Mouse (Mus musculus): ENCODE results near the gene Shb.

- TF ChIP-seq CTCF (IDR thresholded peaks at IDR 0.05; ENCODE audit: low read depth) (no peak), EP300 (optimal IDR thresholded peaks at IDR 0.05) (no peak)
Observed at GRCm38 (mm10) chr4:45478178-45478577, 54.1 kb downstream of the Shb start.

Measured in stomach, postnatal 0 days (tissue).